Mouse (Mus musculus) lung, postnatal 0 days (tissue): Measurements from ENCODE around the gene Cfi.

ENCODE experiments used
- CTCF ChIP-seq: IDR thresholded peaks from 2 replicates; pipeline ENCODE4 v1.5.1; 2016; ENCODE audit warnings: antibody characterized with exemption, mild to moderate bottlenecking
- EP300 ChIP-seq: IDR thresholded peaks from 2 replicates; pipeline ENCODE4 v1.6.1; 2016; ENCODE audit warnings: antibody characterized with exemption, mild to moderate bottlenecking, control low read depth

DNA sequence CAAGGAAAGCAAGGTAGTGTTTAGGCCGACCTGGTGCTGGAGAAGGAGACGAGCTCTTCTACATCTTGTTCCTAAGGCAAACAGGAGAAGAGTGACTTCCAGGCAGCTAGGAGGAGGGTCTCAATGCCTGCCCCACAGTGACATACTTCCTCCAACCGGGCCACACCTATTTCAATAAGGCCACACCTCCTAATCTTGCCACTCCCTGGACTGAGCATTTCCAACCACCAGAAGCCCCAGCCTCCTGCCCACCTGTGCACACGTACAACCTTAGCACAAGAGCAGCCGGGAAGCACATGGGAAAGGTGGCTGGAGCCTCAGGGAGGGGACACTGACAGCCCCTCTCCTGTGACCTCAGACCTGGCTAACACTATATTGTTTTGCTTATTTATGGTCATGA lies 56.3 kb downstream of the Cfi start:
- TF ChIP-seq CTCF: no peak
- TF ChIP-seq EP300: no peak
